8 mouse cellular contexts compared by ENCODE assay signal in genomic region chr11:54438366-54438781, GRCm38 (mm10). TPM values are rescaled to one million over a fixed set of nuclear protein-coding genes. Genes with fewer than 3 reads are reported as not detected.
DNase-seq lines count a peak whose midpoint lies in the region; ATAC-seq and TF ChIP-seq lines count a peak whose summit lies in the region.

No protein-coding gene starts in this region.

- H3K36me3 ChIP-seq in ES-Bruce4 (ENCODE audit: control insufficient read depth, insufficient read depth, low read length, poor library complexity, severe bottlenecking), result no peaks in the 10 kb centered on the region
- no peaks in the 10 kb centered on the region for H3K36me3 ChIP-seq in embryonic facial prominence, embryonic 11.5 days (replicated peaks; ENCODE audit: control insufficient read depth, insufficient read depth, low read depth, low read length)
- H3K36me3 ChIP-seq in neural tube, embryonic 14.5 days (ENCODE audit: control insufficient read depth, insufficient read depth, low read length), result no peaks in the 10 kb centered on the region

- peak overlapping the region; percentile 65 for H3K4me2 ChIP-seq in embryonic facial prominence, embryonic 11.5 days (ENCODE audit: low read depth, low read length)
- peak overlapping the region; percentile 76 for H3K4me2 ChIP-seq in neural tube, embryonic 14.5 days (ENCODE audit: low read depth, low read length)

- H3K9ac ChIP-seq in ES-Bruce4 (ENCODE audit: low read depth, poor library complexity, severe bottlenecking), result peak overlapping the region; percentile 95
- H3K9ac ChIP-seq in embryonic facial prominence, embryonic 11.5 days (replicated peaks; ENCODE audit: low read length), result peak overlapping the region; percentile 89
- peak overlapping the region; percentile 72 for H3K9ac ChIP-seq in neural tube, embryonic 14.5 days (replicated peaks; ENCODE audit: low read depth, low read length)

- no peak overlapping the region for H3K27ac ChIP-seq in ES-Bruce4 (ENCODE audit: insufficient read depth, low read length)
- H3K27ac ChIP-seq in embryonic facial prominence, embryonic 11.5 days (replicated peaks; ENCODE audit: low read depth, low read length), result peak overlapping the region; percentile 41; the same call in 1 of the 2 replicates
- H3K27ac ChIP-seq in neural tube, embryonic 14.5 days (ENCODE audit: low read depth, low read length), result peak overlapping the region; percentile 70

- whole genome bisulfite sequencing in embryonic facial prominence, embryonic 11.5 days, result under 1% methylated on average over 43 of the region's 47 CpGs
- WGBS in lung, adult 2 months, result 1% methylated on average over 46 of the region's 47 CpGs
- under 1% methylated on average over 37 of the region's 47 CpGs for WGBS in neural tube, embryonic 14.5 days

- H3K4me1 ChIP-seq in ES-Bruce4 (ENCODE audit: control insufficient read depth, insufficient read depth, low read length), result no peaks in the 10 kb centered on the region
- no peaks in the 10 kb centered on the region for H3K4me1 ChIP-seq in embryonic facial prominence, embryonic 11.5 days (ENCODE audit: control insufficient read depth, insufficient read depth, low read length)
- H3K4me1 ChIP-seq in lung, adult 2 months (ENCODE audit: control insufficient read depth, insufficient read depth, low read length), result peaks cover 11% of the 10 kb centered on the region
- peaks cover 15% of the 10 kb centered on the region for H3K4me1 ChIP-seq in neural tube, embryonic 14.5 days (ENCODE audit: control insufficient read depth, insufficient read depth, low read length)

- peak; percentile 73 to 89 for DNase-seq in adrenal gland, adult (ENCODE audit: inconsistent age in 2 of 2, low spot score in 1 of 2)
- DNase-seq in embryonic facial prominence, embryonic 11.5 days (ENCODE audit: low spot score), result peak; percentile 58
- DNase-seq in heart, adult 8-10 months (ENCODE audit: low spot score), result peak; percentile 42
- DNase-seq in kidney, postnatal 25 days, result peak; percentile 58 to 81
- peak; percentile 68 for DNase-seq in lung, adult 2 months
- peak; percentile 30 to 48 for DNase-seq in urinary bladder, postnatal 36 days (ENCODE audit: low spot score in 2 of 2)

- no peaks in the 10 kb centered on the region for H3K9me3 ChIP-seq in ES-Bruce4 (replicated peaks; ENCODE audit: control insufficient read depth, insufficient read depth, low read length, poor library complexity, severe bottlenecking)
- no peaks in the 10 kb centered on the region for H3K9me3 ChIP-seq in embryonic facial prominence, embryonic 11.5 days (replicated peaks; ENCODE audit: control insufficient read depth, low read length)
- H3K9me3 ChIP-seq in neural tube, embryonic 14.5 days (ENCODE audit: control insufficient read depth, low read length), result no peaks in the 10 kb centered on the region

- no peak for TF ChIP-seq POLR2A in ES-Bruce4 (IDR thresholded peaks at IDR 0.05; ENCODE audit: insufficient read depth, low read length)
- TF ChIP-seq POLR2A in lung, adult 2 months (IDR thresholded peaks at IDR 0.05; ENCODE audit: borderline replicate concordance, extremely low read depth, low read depth, low read length), result no peak

- peak overlapping the region; percentile 81 for H3K4me3 ChIP-seq in ES-Bruce4 (ENCODE audit: low read depth, low read length)
- peak overlapping the region; percentile 93 for H3K4me3 ChIP-seq in embryonic facial prominence, embryonic 11.5 days (ENCODE audit: low read depth, low read length)
- H3K4me3 ChIP-seq in lung, adult 2 months (replicated peaks; ENCODE audit: extremely low read depth, low read depth, low read length), result peak overlapping the region; percentile 97
- H3K4me3 ChIP-seq in neural tube, embryonic 14.5 days (ENCODE audit: low read depth, low read length), result peak overlapping the region; percentile 74

- peak; percentile 79 for ATAC-seq in embryonic facial prominence, embryonic 11.5 days (replicated peaks; ENCODE audit: insufficient number of reproducible peaks, low FRiP score, low TSS enrichment, low read depth)
- ATAC-seq in neural tube, embryonic 14.5 days (ENCODE audit: low read depth), result no peak; the same call in 1 of the 2 replicates

- no peaks in the 10 kb centered on the region; the same call in 1 of the 2 replicates for H3K27me3 ChIP-seq in ES-Bruce4 (ENCODE audit: control insufficient read depth, insufficient read depth, low read length, poor library complexity, severe bottlenecking)
- no peaks in the 10 kb centered on the region for H3K27me3 ChIP-seq in embryonic facial prominence, embryonic 11.5 days (ENCODE audit: control insufficient read depth, insufficient read depth, low read length)
- no peaks in the 10 kb centered on the region for H3K27me3 ChIP-seq in neural tube, embryonic 14.5 days (ENCODE audit: control insufficient read depth, insufficient read depth, low read length)

- no peak for TF ChIP-seq CTCF in ES-Bruce4 (IDR thresholded peaks at IDR 0.05; ENCODE audit: low read depth, low read length)
- TF ChIP-seq CTCF in lung, adult 2 months (IDR thresholded peaks at IDR 0.05; ENCODE audit: insufficient read depth, low read length), result no peak

- TF ChIP-seq EP300 in ES-Bruce4 (IDR thresholded peaks at IDR 0.05; ENCODE audit: insufficient read depth, low read depth, low read length), result no peak

RNA-seq across cellular contexts. Expression of gene Fnip1, which starts 0.4 kb away (rescaled TPM):
- polyA plus RNA-seq in ES-Bruce4 (2011; ENCODE audit: insufficient read depth, insufficient read length, low read depth, missing spikeins), result 33.2 TPM in 2 replicates
- polyA plus RNA-seq in embryonic facial prominence, embryonic 11.5 days (2014; fragmentation: Nextera tagmentation; extraction: Ambion mirVana), result 13.6 and 14.1 TPM in 2 replicates
- 10 to 100 TPM; 36.1 to 46.0 (median 41.1) TPM for total RNA-seq in heart, adult 8-10 months (2022)
- polyA plus RNA-seq in lung, adult 2 months (2012; rRNA removed), result 2.2 and 3.9 TPM in 2 replicates
- 15.2 and 15.9 TPM in 2 replicates for polyA plus RNA-seq in neural tube, embryonic 14.5 days (2014; fragmentation: Nextera tagmentation; extraction: Ambion mirVana)
